Mouse (Mus musculus) stomach, postnatal 0 days (tissue): ENCODE results near the gene Dpep2nb.

Experiments
- CTCF ChIP-seq: IDR thresholded peaks from 2 replicates; pipeline ENCODE4 v1.5.1; 2016; ENCODE audit warnings: antibody characterized with exemption, low read depth, mild to moderate bottlenecking, moderate library complexity
- EP300 ChIP-seq: optimal IDR thresholded peaks from 2 replicates; pipeline ENCODE3; 2016; ENCODE audit warnings: antibody characterized with exemption

- no peak for TF ChIP-seq CTCF
- TF ChIP-seq EP300, result no peak
These were observed 9.4 kb downstream of the Dpep2nb start for GRCm38 (mm10) chr8:105996359-105996758.
